Mouse (Mus musculus) T-helper 2 cell (primary cell): ENCODE measurements around the gene Slc35a5.

Experiments
- in situ Hi-C: fragments of 300-600 bp; cut with MboI, MseI; formaldehyde crosslinking; loops from one replicate; pipeline ENCODE4 v1.15.1; 2025; ENCODE audit warnings: high pct_unique_total_duplicates

Gene Slc35a5

DNA sequence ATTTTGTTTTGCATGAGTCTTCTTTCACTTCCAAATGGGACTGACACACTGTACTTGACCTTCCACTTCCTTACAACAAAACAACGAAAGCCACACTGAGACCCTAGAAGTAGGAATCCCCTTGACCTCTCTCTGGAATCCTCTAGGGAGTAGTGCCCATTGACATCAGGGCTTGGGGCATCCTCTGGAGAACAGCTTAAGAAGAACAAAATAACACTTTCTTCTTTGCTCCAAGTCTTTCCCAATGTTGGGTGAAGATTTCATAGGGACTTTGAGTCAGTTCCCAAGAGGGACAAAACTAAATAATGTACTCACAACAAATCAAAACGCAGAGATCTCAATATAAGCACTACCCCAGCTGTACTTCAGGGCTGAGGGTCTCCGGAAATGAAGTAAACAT is 39.7 kb downstream of the Slc35a5 start:
- in situ Hi-C loops = no loop called here

DNA sequence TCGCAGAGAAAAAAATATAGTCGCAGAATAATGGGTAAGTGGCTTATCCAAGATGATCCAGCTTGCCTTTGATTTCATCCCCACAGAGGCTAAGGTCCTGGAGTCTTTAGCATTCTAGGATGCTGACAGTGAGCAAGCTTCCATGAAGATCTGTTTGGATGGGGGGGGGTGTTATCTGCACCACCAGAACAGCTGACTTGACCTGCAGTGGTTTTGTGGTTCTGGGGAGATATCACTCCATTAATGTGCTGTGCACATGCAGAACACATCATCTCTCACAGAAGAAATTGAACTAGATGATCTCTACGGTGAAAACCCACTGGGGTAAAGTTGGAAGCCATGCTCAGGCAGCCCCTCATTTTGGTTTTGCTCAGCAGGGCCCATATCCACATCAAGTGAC is 41.3 kb downstream of the Slc35a5 start:
- in situ Hi-C loops = no loop called here

- in situ Hi-C loops = no loop called here
Measured at GRCm38 (mm10) chr16:45110498-45110897, 48.0 kb downstream of the Slc35a5 start.

DNA sequence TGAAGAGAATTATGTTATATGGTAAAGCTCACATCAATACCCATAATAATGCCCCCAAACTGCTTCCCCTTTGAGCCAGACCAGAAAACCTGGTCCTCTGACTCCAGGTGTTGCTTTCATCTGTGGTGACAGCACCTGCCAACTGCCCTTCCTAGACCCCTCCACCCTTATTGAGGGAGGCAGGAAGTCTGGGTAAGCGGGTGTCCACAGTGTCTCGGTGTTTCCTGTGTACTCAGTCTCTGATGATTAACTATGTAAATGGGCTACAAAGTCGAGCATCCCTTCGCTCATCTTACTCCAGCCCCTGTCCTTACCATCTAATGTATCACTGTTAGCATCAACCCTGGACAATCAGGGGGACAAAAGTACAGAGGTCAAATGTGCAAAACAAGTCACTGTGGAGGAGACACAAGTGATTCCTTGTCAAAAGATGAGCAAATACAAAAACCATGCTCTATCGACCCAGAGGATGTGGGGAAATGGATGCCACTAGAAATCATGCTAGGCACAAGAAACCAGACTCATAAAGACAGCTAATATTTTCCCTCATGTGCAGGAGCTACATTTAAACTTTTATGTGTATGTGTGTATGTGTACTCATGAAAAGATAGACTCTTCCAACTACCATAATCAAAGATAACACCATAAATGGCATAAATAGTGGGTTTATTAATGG is 50.2 kb downstream of the Slc35a5 start:
- in situ Hi-C loops = no loop called here

GRCm38 (mm10) chr16:45104993-45105392 is 53.5 kb downstream of the Slc35a5 start:
- in situ Hi-C loops = no loop called here

DNA sequence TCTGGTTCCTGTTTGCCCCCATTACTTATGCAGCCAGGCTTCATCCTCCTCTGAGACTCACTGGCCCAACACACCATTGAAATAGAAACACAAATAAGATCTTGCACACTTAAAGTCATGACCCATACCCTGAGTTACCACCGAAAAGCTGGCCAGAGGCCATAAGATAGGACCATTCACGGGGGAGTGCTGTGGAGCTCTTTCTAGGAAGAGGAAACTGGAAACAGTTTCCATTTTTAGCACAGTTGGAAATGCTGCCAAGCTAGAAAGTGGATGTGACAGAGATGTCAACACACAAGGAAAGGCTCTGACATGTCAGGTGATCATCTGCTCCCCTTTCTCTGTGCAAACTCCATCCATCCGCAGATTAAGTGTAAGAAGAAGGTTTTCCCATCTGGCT is 57.6 kb downstream of the Slc35a5 start:
- in situ Hi-C loops = no loop called here

- in situ Hi-C loops = no loop called here
Measured at GRCm38 (mm10) chr16:45098886-45099210, 59.7 kb downstream of the Slc35a5 start.

- in situ Hi-C loops = no loop called here
Measured at GRCm38 (mm10) chr16:45098186-45098885, 60.2 kb downstream of the Slc35a5 start.

- in situ Hi-C loops = no loop called here
Measured at GRCm38 (mm10) chr16:45097467-45097866, 61.0 kb downstream of the Slc35a5 start.

GRCm38 (mm10) chr16:45095561-45096482 is 62.7 kb downstream of the Slc35a5 start:
- in situ Hi-C loops = no loop called here

GRCm38 (mm10) chr16:45095030-45095429 is 63.5 kb downstream of the Slc35a5 start:
- in situ Hi-C loops = no loop called here

GRCm38 (mm10) chr16:45094136-45094756 is 64.3 kb downstream of the Slc35a5 start:
- in situ Hi-C loops = no loop called here

- in situ Hi-C loops = no loop called here
Measured at GRCm38 (mm10) chr16:45093137-45093731, 65.3 kb downstream of the Slc35a5 start, which contains the start of gene Ccdc80. Ccdc80 (plus strand) TSS chr16:45093402.

DNA sequence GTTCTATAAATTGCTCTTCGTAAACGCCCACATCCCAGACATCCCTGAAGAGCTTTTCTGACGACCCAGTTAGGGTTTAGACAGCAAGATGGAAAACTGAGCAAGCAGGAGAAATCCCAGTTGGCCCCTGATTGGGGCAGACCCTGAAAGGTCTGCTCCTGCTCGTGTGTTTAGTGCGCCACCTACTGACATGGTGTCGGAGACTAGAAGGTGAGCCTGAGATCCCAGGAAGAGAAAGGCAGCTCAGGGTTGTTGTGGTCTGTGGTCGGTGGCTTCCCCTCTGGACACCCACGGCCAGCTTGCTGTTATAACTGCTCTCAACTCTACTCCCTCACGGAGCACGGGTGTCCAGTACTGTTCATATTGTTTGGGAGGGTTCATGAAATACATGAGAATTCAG is 68.5 kb downstream of the Slc35a5 start:
- in situ Hi-C loops = no loop called here
